Mouse (Mus musculus): ENCODE results near the gene Gab2. TPM values are rescaled to one million over a fixed set of nuclear protein-coding genes. Genes with fewer than 3 reads are reported as not detected.

Gene Gab2
- 1.7 and 2.9 TPM in 2 replicates for polyA plus RNA-seq (2012; rRNA removed)

GRCm38 (mm10) chr7:97081242-97081958, at the start of gene Gab2:
Gene Gab2 (plus strand): TSS chr7:97081586.

GRCm38 (mm10) chr7:97331726-97332666, 250.6 kb downstream of the Gab2 start, which contains the start of the genes Usp35 and Kctd21:
Gene Usp35 (minus strand): TSS chr7:97332020.
Gene Kctd21 (plus strand): TSS chr7:97332327.

Other genes starting within 250 kb of the Gab2 start
- 1.1 and 1.2 TPM in 2 replicates for gene Nars2, start 130.1 kb upstream of the Gab2 start, polyA plus RNA-seq (2012; rRNA removed)

All from stomach, adult 2 months (tissue).